Mouse (Mus musculus) brain, embryonic 14.5 days (tissue): ENCODE results near the gene Cabp4.
"Not testable (repeated sequence)": the region's sequence is repeated elsewhere in the genome, so short reads cannot be mapped to it uniquely, and the experiment has no call there.

ENCODE experiments used
- CTCF ChIP-seq: fragments of 200-500 bp; IDR thresholded peaks from 2 replicates; pipeline ENCODE4 v1.5.1; 2012; ENCODE audit warnings: inconsistent platforms, mild to moderate bottlenecking, moderate library complexity, borderline replicate concordance; ENCODE audit not compliant: insufficient read depth, insufficient read length; ENCODE audit errors: extremely low read depth
- POLR2A ChIP-seq: fragments of 200-500 bp; IDR thresholded peaks from 2 replicates; pipeline ENCODE4 v1.6.1; 2012; ENCODE audit warnings: mild to moderate bottlenecking, inconsistent platforms, borderline replicate concordance; ENCODE audit not compliant: poor library complexity, insufficient read depth, insufficient read length, severe bottlenecking; ENCODE audit errors: extremely low read depth

- not testable (repeated sequence) for TF ChIP-seq CTCF, POLR2A
Measured at GRCm38 (mm10) chr19:4125268-4125667, 18.6 kb downstream of the Cabp4 start.
